Mouse (Mus musculus) olfactory bulb, adult 2 months (tissue): ENCODE measurements around the gene Dusp7.

Experiments used
- CTCF ChIP-seq: fragments of 200-500 bp; IDR thresholded peaks from 2 replicates; pipeline ENCODE4 v1.5.1; 2012; ENCODE audit warnings: low read depth, mild to moderate bottlenecking, low read length, moderate library complexity; ENCODE audit not compliant: insufficient read depth
- POLR2A ChIP-seq: fragments of 200-500 bp; IDR thresholded peaks from 2 replicates; pipeline ENCODE4 v1.6.1; 2012; ENCODE audit warnings: mild to moderate bottlenecking, low read depth, low read length, moderate library complexity; ENCODE audit not compliant: insufficient read depth

DNA sequence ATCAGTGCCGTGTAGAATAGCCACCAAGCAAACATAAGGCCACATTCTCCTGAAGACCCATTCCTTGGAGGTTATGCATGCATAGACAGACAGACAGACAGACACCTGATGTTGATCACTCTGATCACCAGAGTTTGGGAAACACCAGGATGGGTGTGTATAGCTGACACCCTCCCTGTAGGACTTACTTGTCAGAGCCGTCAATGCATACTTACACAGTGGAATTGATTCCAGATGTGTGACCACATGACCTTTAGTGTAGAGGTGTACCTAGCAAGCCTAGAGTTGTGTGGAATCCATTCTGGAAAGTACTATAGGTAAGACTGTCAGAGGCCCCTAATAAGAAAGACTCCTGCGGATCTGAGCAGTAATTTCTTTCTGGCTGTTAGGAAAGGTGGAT is 11.3 kb upstream of the Dusp7 start:
- TF ChIP-seq POLR2A (no peak), CTCF (no peak)
